Mouse (Mus musculus): ENCODE measurements around the gene Igf2bp3.

DNA sequence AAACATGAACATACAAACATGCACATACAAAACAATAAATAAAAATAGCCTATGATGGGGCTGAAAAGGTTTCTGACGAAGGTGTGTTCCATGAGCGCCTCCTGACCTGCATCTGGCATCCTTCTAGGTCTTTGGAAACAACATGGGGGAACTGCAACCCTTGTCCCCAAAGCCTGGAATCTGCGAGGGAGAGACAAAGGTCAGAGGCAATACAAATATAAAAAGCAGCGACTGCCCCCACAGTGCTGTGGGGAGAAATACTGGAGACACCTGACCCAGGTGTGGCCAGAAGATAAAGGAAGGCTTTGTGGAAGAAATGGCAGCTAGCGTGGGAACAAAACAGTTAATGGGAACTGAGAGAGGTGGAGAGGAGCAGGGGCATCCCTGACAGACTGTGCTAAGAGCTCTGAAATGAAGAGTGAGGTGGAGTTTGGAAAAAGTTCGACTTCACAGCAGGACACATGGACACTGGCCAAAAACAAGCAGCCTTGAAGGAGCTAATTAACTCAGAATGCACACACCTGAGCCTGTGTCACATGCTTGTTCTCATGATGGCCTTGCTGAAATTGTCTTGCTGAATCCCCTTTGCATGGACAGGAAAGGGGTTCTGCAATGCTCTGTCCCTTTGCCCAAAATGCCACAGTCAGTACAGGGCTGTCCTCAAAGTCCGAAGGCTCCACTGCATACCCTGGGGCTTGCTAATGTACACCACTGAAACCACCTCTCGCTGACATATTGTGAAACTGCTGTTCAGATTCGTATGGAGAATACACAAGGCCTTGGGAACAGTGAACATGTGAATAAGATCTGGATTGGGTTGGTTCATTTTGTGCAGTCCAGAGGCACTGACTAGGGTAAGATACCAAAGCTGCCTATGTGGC, 64.2 kb downstream of the Igf2bp3 start:
- TF ChIP-seq CTCF (IDR thresholded peaks at IDR 0.05; ENCODE audit: low read depth, low read length) (no peak), POLR2A (IDR thresholded peaks at IDR 0.05; ENCODE audit: insufficient read depth, low read length) (no peak)
